Mouse (Mus musculus): ENCODE measurements around the gene Ubap2.

GRCm38 (mm10) chr4:41179825-41180725 is 94.9 kb downstream of the Ubap2 start:
- TF ChIP-seq POLR2A (IDR thresholded peaks at IDR 0.05; ENCODE audit: low read depth, low read length) (no peak), CTCF (IDR thresholded peaks at IDR 0.05; ENCODE audit: extremely low read depth, insufficient read depth, insufficient read length, insufficient replicate concordance) (no peak)
